Mouse (Mus musculus) C2C12 (cell line): ENCODE results near the gene Galns. TPM values are rescaled to one million over a fixed set of nuclear protein-coding genes. Genes with fewer than 3 reads are reported as not detected.

ENCODE experiments used
- H3K27me3 ChIP-seq: one replicate; pipeline ENCODE4 v1.6.1; 2011; ENCODE audit not compliant: control insufficient read depth, insufficient read depth, insufficient read length
- H3K36me3 ChIP-seq: one replicate; pipeline ENCODE4 v1.6.1; 2011; ENCODE audit not compliant: control insufficient read depth, insufficient read depth
- H3K4me3 ChIP-seq: one replicate; pipeline ENCODE4 v1.5.1; 2011; ENCODE audit warnings: mild to moderate bottlenecking, control low read depth; ENCODE audit not compliant: poor library complexity, insufficient read depth, severe bottlenecking
- H3K79me2 ChIP-seq: one replicate; pipeline ENCODE4 v1.6.1; 2011; ENCODE audit not compliant: control insufficient read depth, insufficient read depth
- H3K79me3 ChIP-seq: one replicate; pipeline ENCODE4 v1.6.1; 2011; ENCODE audit warnings: low read depth, control low read depth
- H3ac ChIP-seq: one replicate; pipeline ENCODE3; 2011; ENCODE audit warnings: low read depth; ENCODE audit not compliant: control insufficient read depth, insufficient read length
- CEBPB ChIP-seq: IDR thresholded peaks from one replicate; pipeline ENCODE4 v1.6.1; 2011; ENCODE audit warnings: low read depth, mild to moderate bottlenecking, control low read depth, moderate library complexity
- CTCF ChIP-seq: IDR thresholded peaks from one replicate; pipeline ENCODE4 v1.5.1; 2011; ENCODE audit not compliant: control insufficient read depth, insufficient read depth, insufficient read length
- FOSL1 ChIP-seq: IDR thresholded peaks from one replicate; pipeline ENCODE4 v1.8.0; 2011; ENCODE audit warnings: mild to moderate bottlenecking, low read length; ENCODE audit not compliant: poor library complexity, insufficient read depth, severe bottlenecking
- MAX ChIP-seq: IDR thresholded peaks from one replicate; pipeline ENCODE4 v1.6.1; 2011; ENCODE audit warnings: mild to moderate bottlenecking, control low read depth
- MYOD1 ChIP-seq: IDR thresholded peaks from one replicate; pipeline ENCODE4 v1.6.1; 2011; ENCODE audit warnings: low read depth; ENCODE audit not compliant: control insufficient read depth, insufficient read length
- MYOG ChIP-seq: IDR thresholded peaks from one replicate; pipeline ENCODE4 v1.6.1; 2011; ENCODE audit not compliant: control insufficient read depth, insufficient read length; ENCODE audit errors: extremely low read depth
- USF1 ChIP-seq: IDR thresholded peaks from one replicate; pipeline ENCODE4 v1.6.1; 2011; ENCODE audit warnings: low read depth, mild to moderate bottlenecking, control low read depth, moderate library complexity
- polyA plus RNA-seq: library from polyadenylated mRNA; unstranded; fragments of >200 nt; fragmentation: generic; extraction: Trizol; gene quantifications from one replicate; pipeline ENCODE4 v1.2.1, GENCODE M21; 2012; ENCODE audit warnings: missing spikeins

The Galns gene
- polyA plus RNA-seq, 1 experiment, result 9.8 TPM

GRCm38 (mm10) chr8:122546811-122547453 is 64.3 kb downstream of the Galns start:
- H3K27me3 ChIP-seq, result no peaks in the 10 kb centered on the region
- H3ac ChIP-seq, result no peak overlapping the region
- peaks cover 77% of the 10 kb centered on the region for H3K79me3 ChIP-seq
- H3K36me3 ChIP-seq, result peaks cover 13% of the 10 kb centered on the region
- H3K4me3 ChIP-seq, result no peak overlapping the region
- H3K79me2 ChIP-seq, result peaks cover 91% of the 10 kb centered on the region
- TF ChIP-seq CEBPB, result no peak
- no peak for TF ChIP-seq MYOD1

- Histone ChIP-seq H3ac (no peak overlapping the region), H3K36me3 (peaks cover 13% of the 10 kb centered on the region), H3K27me3 (no peaks in the 10 kb centered on the region), H3K4me3 (no peak overlapping the region), H3K79me3 (peaks cover 84% of the 10 kb centered on the region), H3K79me2 (peaks cover 98% of the 10 kb centered on the region)
- no peak for TF ChIP-seq CEBPB
- TF ChIP-seq MYOG, result no peak
- TF ChIP-seq FOSL1, result no peak
- TF ChIP-seq MAX, result no peak
- no peak for TF ChIP-seq USF1
- no peak for TF ChIP-seq MYOD1
- TF ChIP-seq CTCF, result no peak
These were observed 65.1 kb downstream of the Galns start for GRCm38 (mm10) chr8:122546066-122546755.

- peaks cover 93% of the 10 kb centered on the region for H3K79me3 ChIP-seq
- TF ChIP-seq USF1 (no peak), MYOG (no peak), MYOD1 (no peak), MAX (no peak), CTCF (no peak), CEBPB (no peak), FOSL1 (no peak)
- no peak overlapping the region for H3K4me3 ChIP-seq
- H3K27me3 ChIP-seq, result no peaks in the 10 kb centered on the region
- H3ac ChIP-seq, result no peak overlapping the region
- peaks cover 17% of the 10 kb centered on the region for H3K36me3 ChIP-seq
- H3K79me2 ChIP-seq, result peaks cover 100% of the 10 kb centered on the region
These were observed 67.1 kb downstream of the Galns start for GRCm38 (mm10) chr8:122544138-122544537.

GRCm38 (mm10) chr8:122538310-122539076 is 72.8 kb downstream of the Galns start:
- TF ChIP-seq CEBPB (no peak), MAX (no peak), USF1 (no peak), MYOD1 (no peak), CTCF (no peak), FOSL1 (no peak), MYOG (no peak)
- Histone ChIP-seq H3K4me3 (no peak overlapping the region), H3K79me2 (peaks cover 100% of the 10 kb centered on the region), H3K36me3 (peaks cover 4% of the 10 kb centered on the region), H3K79me3 (peaks cover 85% of the 10 kb centered on the region), H3ac (no peak overlapping the region), H3K27me3 (no peaks in the 10 kb centered on the region)

- H3ac ChIP-seq, result no peak overlapping the region
- H3K36me3 ChIP-seq, result peaks cover 4% of the 10 kb centered on the region
- no peak overlapping the region for H3K4me3 ChIP-seq
- TF ChIP-seq MAX (no peak), CEBPB (no peak), FOSL1 (no peak), USF1 (no peak), MYOD1 (no peak), CTCF (no peak), MYOG (no peak)
- peaks cover 85% of the 10 kb centered on the region for H3K79me3 ChIP-seq
- peaks cover 100% of the 10 kb centered on the region for H3K79me2 ChIP-seq
- H3K27me3 ChIP-seq, result no peaks in the 10 kb centered on the region
These were observed 73.5 kb downstream of the Galns start for GRCm38 (mm10) chr8:122537812-122538211.
